Mouse (Mus musculus): ENCODE measurements around the gene Mier1.

GRCm38 (mm10) chr4:103174001-103174400, 59.8 kb downstream of the Mier1 start:
- TF ChIP-seq CTCF (IDR thresholded peaks at IDR 0.05; ENCODE audit: low read depth) (no peak), EP300 (IDR thresholded peaks at IDR 0.05; ENCODE audit: low read depth) (no peak)
